Mouse (Mus musculus) lung, adult 2 months (tissue): ENCODE measurements at regions not wholly inside any gene's neighbourhood (a gene's known extent, or its start where the extent isn't known, plus 50 kb on each side); places are given as distances from the start of the nearest gene placed in this dataset.

Experiments
- DNase-seq: peaks from one replicate; pipeline ENCODE4 v3.0.0; 2022
- H3K4me1 ChIP-seq: fragments of 200-500 bp; 2 replicates; pipeline ENCODE4 v1.6.1; 2011; ENCODE audit warnings: low read length; ENCODE audit not compliant: control insufficient read depth, insufficient read depth
- H3K4me3 ChIP-seq: fragments of 200-500 bp; replicated peaks from 2 replicates; pipeline ENCODE3; 2011; ENCODE audit warnings: low read depth, mild to moderate bottlenecking, control low read depth, low read length; ENCODE audit errors: extremely low read depth
- CTCF ChIP-seq: fragments of 200-500 bp; IDR thresholded peaks from 2 replicates; pipeline ENCODE4 v1.5.1; 2011; ENCODE audit warnings: mild to moderate bottlenecking, low read length, control low read depth; ENCODE audit not compliant: insufficient read depth
- POLR2A ChIP-seq: fragments of 200-500 bp; IDR thresholded peaks from 2 replicates; pipeline ENCODE4 v1.6.1; 2011; ENCODE audit warnings: low read depth, mild to moderate bottlenecking, control low read depth, low read length, borderline replicate concordance; ENCODE audit errors: extremely low read depth
- WGBS: fragments of 180-500 bp; shearing (Covaris S2); methylation state at CpG from one replicate; pipeline ENCODE4 v1.1.7; 2018; 5-methylcytosine and 5-hydroxymethylcytosine counted together

DNA sequence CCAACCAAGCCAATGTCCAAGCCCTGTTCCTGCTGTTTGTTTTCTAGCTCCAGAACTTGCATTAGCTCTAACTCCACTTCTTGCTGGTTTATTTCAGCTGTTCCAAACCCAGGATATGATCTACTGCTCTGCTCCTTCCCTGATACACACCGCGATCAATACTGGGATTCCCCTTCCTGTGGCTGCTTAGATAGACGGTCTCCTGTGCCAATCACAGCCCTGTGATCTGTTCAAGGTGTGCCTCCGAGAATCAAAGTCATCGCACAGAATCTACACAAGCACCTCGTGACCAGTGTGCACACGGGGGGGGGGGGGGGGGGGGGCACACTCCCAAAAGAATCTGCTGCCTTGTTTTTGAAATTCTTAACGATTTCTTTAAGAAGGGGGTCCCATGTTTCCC is 91.9 kb upstream of the Glrp1 start:
- Histone ChIP-seq H3K4me1 (no peaks in the 10 kb centered on the region), H3K4me3 (no peak overlapping the region)
- no peak for DNase-seq
- 77% methylated on average over 8 of the region's 8 CpGs for WGBS
- TF ChIP-seq POLR2A (no peak), CTCF (no peak)

GRCm38 (mm10) chr1:88600145-88600544 is 90.3 kb upstream of the Glrp1 start:
- Histone ChIP-seq H3K4me1 (no peaks in the 10 kb centered on the region), H3K4me3 (no peak overlapping the region)
- no peak for DNase-seq
- TF ChIP-seq POLR2A: no peak
- TF ChIP-seq CTCF: no peak
- 75% methylated on average over 1 of the region's 1 CpGs for WGBS

DNA sequence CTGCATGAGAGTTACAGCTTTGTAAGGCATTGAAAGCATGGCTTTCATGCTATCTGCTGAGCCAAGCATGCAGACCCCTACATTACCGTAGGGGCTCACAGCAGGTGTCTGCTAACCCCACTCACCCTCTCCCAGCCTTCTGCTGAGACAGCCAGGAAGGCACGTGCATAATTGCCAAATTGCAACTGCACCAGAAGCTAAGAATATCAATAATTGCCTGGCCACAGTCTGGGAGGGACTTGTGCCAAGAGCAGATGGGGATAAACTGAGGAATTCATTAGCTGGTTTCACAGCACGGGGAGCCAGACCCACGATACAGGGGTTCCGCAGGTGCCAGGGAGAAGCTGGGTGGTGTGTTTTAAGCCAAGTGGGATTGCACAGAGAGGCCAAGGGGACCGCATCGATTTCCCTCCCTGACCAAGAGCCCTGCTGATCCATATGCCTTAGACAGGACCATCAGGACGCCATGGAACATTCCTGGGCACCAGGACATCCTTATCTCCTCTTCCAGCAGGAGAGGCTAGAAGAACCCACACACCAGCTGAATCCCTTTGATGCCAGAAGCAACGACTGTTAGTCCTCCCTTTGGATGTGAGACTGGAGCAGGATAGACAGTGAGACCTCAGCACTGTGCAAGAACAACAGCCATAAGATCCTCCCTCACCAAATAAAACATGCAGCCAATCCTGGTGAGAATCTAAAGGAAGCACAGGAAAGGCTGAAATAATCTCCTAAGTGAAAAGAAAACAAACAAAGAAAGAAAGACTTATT is 84.8 kb upstream of the Glrp1 start:
- 59% methylated on average over 9 of the region's 9 CpGs for WGBS

GRCm38 (mm10) chr1:88592036-88592435 is 82.2 kb upstream of the Glrp1 start:
- no peak for DNase-seq
- Histone ChIP-seq H3K4me1 (no peaks in the 10 kb centered on the region), H3K4me3 (no peak overlapping the region)
- no peak for TF ChIP-seq POLR2A
- no peak for TF ChIP-seq CTCF
- WGBS: 74% methylated on average over 6 of the region's 6 CpGs

More for the DNA sequence above, 84.8 kb upstream of the Glrp1 start:
- no peaks in the 10 kb centered on the region for H3K4me1 ChIP-seq
- H3K4me3 ChIP-seq: no peak overlapping the region
- DNase-seq: no peak
- TF ChIP-seq CTCF (no peak), POLR2A (no peak)

- 47% methylated on average over 9 of the region's 9 CpGs for WGBS
- no peak for TF ChIP-seq CTCF
- no peak for TF ChIP-seq POLR2A
- no peak for DNase-seq
- Histone ChIP-seq H3K4me1 (peaks cover 2% of the 10 kb centered on the region; the same call in 1 of the 2 replicates), H3K4me3 (no peak overlapping the region)
Observed at GRCm38 (mm10) chr1:88590802-88591380, 81.0 kb upstream of the Glrp1 start.

- no peak overlapping the region for H3K4me3 ChIP-seq
- 34% methylated on average over 1 of the region's 1 CpGs for WGBS
- TF ChIP-seq POLR2A: no peak
- no peak for TF ChIP-seq CTCF
Observed at GRCm38 (mm10) chr1:88588747-88589146, 78.9 kb upstream of the Glrp1 start.

GRCm38 (mm10) chr1:88586823-88587820 is 77.3 kb upstream of the Glrp1 start:
- H3K4me3 ChIP-seq: no peak overlapping the region
- 56% methylated on average over 13 of the region's 13 CpGs for WGBS
- DNase-seq: no peak
- TF ChIP-seq CTCF (no peak), POLR2A (no peak)
- peaks cover 2% of the 10 kb centered on the region; the same call in 1 of the 2 replicates for H3K4me1 ChIP-seq

More at GRCm38 (mm10) chr1:88588747-88589146, 78.9 kb upstream of the Glrp1 start:
- peaks cover 2% of the 10 kb centered on the region; the same call in 1 of the 2 replicates for H3K4me1 ChIP-seq
- no peak for DNase-seq

GRCm38 (mm10) chr1:88586128-88586527 is 76.3 kb upstream of the Glrp1 start:
- peaks cover 2% of the 10 kb centered on the region; the same call in 1 of the 2 replicates for H3K4me1 ChIP-seq
- H3K4me3 ChIP-seq: no peak overlapping the region
- WGBS: 48% methylated on average over 2 of the region's 2 CpGs
- DNase-seq: no peak
- TF ChIP-seq POLR2A: no peak
- TF ChIP-seq CTCF: no peak

DNA sequence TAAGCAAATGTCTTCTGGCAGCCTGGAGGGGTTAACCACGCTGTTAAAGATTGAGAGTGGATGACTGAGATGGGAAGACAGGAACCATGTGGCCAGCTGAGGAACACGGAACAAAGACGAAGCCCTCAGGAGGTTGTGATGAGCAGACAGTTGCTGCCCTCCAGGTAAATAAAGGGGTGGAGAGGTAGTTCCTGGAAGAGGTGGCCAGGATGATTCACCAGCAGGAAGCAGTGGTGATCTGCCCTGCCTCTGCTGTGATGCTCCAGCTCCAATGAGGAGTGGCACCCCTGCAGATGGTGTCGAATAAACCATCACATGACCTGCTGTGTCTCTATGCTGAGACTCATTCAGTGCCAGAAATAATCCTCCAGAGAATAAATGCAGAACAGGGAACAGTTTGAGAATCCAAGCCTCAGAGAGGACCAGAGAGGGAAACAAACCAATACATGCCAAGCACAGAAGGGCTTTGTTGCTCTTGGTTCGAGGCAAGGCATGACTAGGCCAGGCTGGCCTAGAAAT is 74.7 kb upstream of the Glrp1 start:
- DNase-seq: no peak
- Histone ChIP-seq H3K4me3 (no peak overlapping the region), H3K4me1 (peaks cover 2% of the 10 kb centered on the region; the same call in 1 of the 2 replicates)
- WGBS: 69% methylated on average over 5 of the region's 5 CpGs
- no peak for TF ChIP-seq CTCF
- TF ChIP-seq POLR2A: no peak
